Comparison of ENCODE assay signal across 21 mouse cellular contexts in genomic region chr7:133518926-133519325, GRCm38 (mm10).
"Had no signal": no experiment of that assay in that cellular context is flagged by ENCODE, and none has a peak within 500 bp of the region (broad histone marks: within the 10 kb centered on the region; RNA-seq: fewer than 3 reads in every experiment).

No protein-coding gene starts in this region.

- H3K9ac ChIP-seq: kidney, embryonic 15.5 days; limb, embryonic 13.5 days; liver, embryonic 13.5 days; midbrain, embryonic 12.5 days had no signal

- H3K4me1 ChIP-seq: kidney, embryonic 15.5 days; limb, embryonic 10.5 days; limb, embryonic 13.5 days; liver, embryonic 13.5 days; midbrain, embryonic 12.5 days had no signal

- H3K4me3 ChIP-seq: kidney, embryonic 15.5 days; left cerebral cortex, adult 2 months; limb, embryonic 10.5 days; limb, embryonic 13.5 days; liver, embryonic 13.5 days; midbrain, embryonic 12.5 days; myocyte had no signal

- ATAC-seq: intestine, postnatal 0 days; midbrain, embryonic 16.5 days had no signal

- H3K9me3 ChIP-seq: kidney, embryonic 15.5 days; limb, embryonic 10.5 days; limb, embryonic 13.5 days; liver, embryonic 13.5 days; midbrain, embryonic 12.5 days had no signal

- H3K36me3 ChIP-seq: kidney, embryonic 15.5 days; limb, embryonic 10.5 days; limb, embryonic 13.5 days; liver, embryonic 13.5 days; midbrain, embryonic 12.5 days had no signal

- H3K27ac ChIP-seq: kidney, embryonic 15.5 days; left cerebral cortex, adult 2 months; limb, embryonic 10.5 days; limb, embryonic 13.5 days; liver, embryonic 13.5 days; midbrain, embryonic 12.5 days had no signal

- DNase-seq: kidney, adult 2 months; kidney, postnatal 10 days; kidney, postnatal 36 days; layer of hippocampus, postnatal 36 days; liver, embryonic 13.5 days; lung, adult 2 months; lung, postnatal 14 days; lung, postnatal 4 days; right cerebral cortex, postnatal 14 days; spleen, adult 18-20 months; thymus, adult 18-20 months; thymus, postnatal 14 days; thymus, postnatal 4 days had no signal

- H3K4me2 ChIP-seq: kidney, embryonic 15.5 days; limb, embryonic 13.5 days; liver, embryonic 13.5 days; midbrain, embryonic 12.5 days had no signal

- H3K27me3 ChIP-seq: kidney, embryonic 15.5 days; limb, embryonic 13.5 days; liver, embryonic 13.5 days; midbrain, embryonic 12.5 days had no signal
